Mouse (Mus musculus): ENCODE measurements around the gene St5. TPM values are rescaled to one million over a fixed set of nuclear protein-coding genes. Genes with fewer than 3 reads are reported as not detected.
A peak's percentile ranks its signal among the peaks of the same experiment; 100 is the strongest.

Gene St5
- polyA plus RNA-seq, 1 experiment from 2014 or later: 23.4 TPM

- Histone ChIP-seq H3K4me1 (replicated peaks; ENCODE audit: control insufficient read depth, insufficient read depth, low read length) (no peaks in the 10 kb centered on the region), H3K4me3 (replicated peaks; ENCODE audit: low read length) (no peak overlapping the region), H3K9ac (no peak overlapping the region), H3K27ac (no peak overlapping the region), H3K27me3 (ENCODE audit: control insufficient read depth, insufficient read depth, low read length) (no peaks in the 10 kb centered on the region), H3K4me2 (replicated peaks) (no peak overlapping the region), H3K9me3 (ENCODE audit: control insufficient read depth, low read length) (no peaks in the 10 kb centered on the region), H3K36me3 (replicated peaks; ENCODE audit: control insufficient read depth, insufficient read depth) (no peaks in the 10 kb centered on the region)
- DNase-seq (ENCODE audit: low spot score): no peak
- no peak for ATAC-seq (ENCODE audit: low FRiP score)
- 94% methylated on average over 15 of the region's 15 CpGs for WGBS
These were observed 69.9 kb downstream of the St5 start for GRCm38 (mm10) chr7:109633404-109634085.

DNA sequence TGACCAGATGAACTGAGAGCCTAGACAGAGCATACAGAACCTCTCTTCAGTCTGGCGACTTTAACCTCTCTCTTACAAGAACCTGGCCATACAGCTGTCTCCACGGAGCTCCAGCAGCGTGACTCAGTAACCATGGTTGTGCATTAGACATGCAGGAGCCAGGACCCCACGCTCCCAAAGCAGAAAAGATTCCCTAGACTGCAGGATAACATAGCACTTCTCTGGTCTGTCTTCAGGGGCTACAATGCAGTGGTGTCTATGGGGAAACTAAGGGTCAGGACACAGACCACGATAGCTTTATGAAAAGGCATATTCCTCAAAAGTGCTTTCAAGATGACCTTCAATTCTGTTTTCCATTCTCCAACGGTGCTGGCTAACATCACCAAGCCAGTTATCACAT is 72.1 kb downstream of the St5 start:
- no peak for ATAC-seq (ENCODE audit: low FRiP score)
- no peaks in the 10 kb centered on the region for H3K4me1 ChIP-seq (replicated peaks; ENCODE audit: control insufficient read depth, insufficient read depth, low read length)
- 60% methylated on average over 6 of the region's 6 CpGs for WGBS
- no peak overlapping the region for H3K9ac ChIP-seq
- no peak for DNase-seq (ENCODE audit: low spot score)
- no peak overlapping the region for H3K4me2 ChIP-seq (replicated peaks)
- H3K36me3 ChIP-seq (replicated peaks; ENCODE audit: control insufficient read depth, insufficient read depth): no peaks in the 10 kb centered on the region
- H3K27ac ChIP-seq: no peak overlapping the region
- H3K27me3 ChIP-seq (ENCODE audit: control insufficient read depth, insufficient read depth, low read length): no peaks in the 10 kb centered on the region
- H3K4me3 ChIP-seq (replicated peaks; ENCODE audit: low read length): no peak overlapping the region
- H3K9me3 ChIP-seq (ENCODE audit: control insufficient read depth, low read length): no peaks in the 10 kb centered on the region

GRCm38 (mm10) chr7:109629871-109630778 is 73.3 kb downstream of the St5 start:
- ATAC-seq (ENCODE audit: low FRiP score) (no peak), DNase-seq (ENCODE audit: low spot score) (no peak)
- H3K4me2 ChIP-seq (replicated peaks): no peak overlapping the region
- no peaks in the 10 kb centered on the region for H3K27me3 ChIP-seq (ENCODE audit: control insufficient read depth, insufficient read depth, low read length)
- no peak overlapping the region for H3K9ac ChIP-seq
- H3K27ac ChIP-seq: no peak overlapping the region
- H3K4me3 ChIP-seq (replicated peaks; ENCODE audit: low read length): no peak overlapping the region
- H3K36me3 ChIP-seq (replicated peaks; ENCODE audit: control insufficient read depth, insufficient read depth): no peaks in the 10 kb centered on the region
- 90% methylated on average over 7 of the region's 7 CpGs for WGBS
- H3K4me1 ChIP-seq (replicated peaks; ENCODE audit: control insufficient read depth, insufficient read depth, low read length): no peaks in the 10 kb centered on the region
- H3K9me3 ChIP-seq (ENCODE audit: control insufficient read depth, low read length): no peaks in the 10 kb centered on the region

- DNase-seq (ENCODE audit: low spot score) (no peak), ATAC-seq (ENCODE audit: low FRiP score) (no peak)
- Histone ChIP-seq H3K36me3 (replicated peaks; ENCODE audit: control insufficient read depth, insufficient read depth) (no peaks in the 10 kb centered on the region), H3K27ac (no peak overlapping the region), H3K4me2 (replicated peaks) (no peak overlapping the region), H3K9me3 (ENCODE audit: control insufficient read depth, low read length) (no peaks in the 10 kb centered on the region), H3K27me3 (ENCODE audit: control insufficient read depth, insufficient read depth, low read length) (no peaks in the 10 kb centered on the region), H3K9ac (no peak overlapping the region), H3K4me1 (replicated peaks; ENCODE audit: control insufficient read depth, insufficient read depth, low read length) (no peaks in the 10 kb centered on the region), H3K4me3 (replicated peaks; ENCODE audit: low read length) (no peak overlapping the region)
- WGBS: 33% methylated on average over 9 of the region's 9 CpGs
These were observed 74.3 kb downstream of the St5 start for GRCm38 (mm10) chr7:109628935-109629609.

GRCm38 (mm10) chr7:109627851-109628250 is 75.6 kb downstream of the St5 start:
- no peak overlapping the region for H3K27ac ChIP-seq
- no peaks in the 10 kb centered on the region for H3K27me3 ChIP-seq (ENCODE audit: control insufficient read depth, insufficient read depth, low read length)
- WGBS: 86% methylated on average over 2 of the region's 2 CpGs
- H3K4me1 ChIP-seq (replicated peaks; ENCODE audit: control insufficient read depth, insufficient read depth, low read length): no peaks in the 10 kb centered on the region
- ATAC-seq (ENCODE audit: low FRiP score): no peak
- H3K9ac ChIP-seq: no peak overlapping the region
- no peak overlapping the region for H3K4me2 ChIP-seq (replicated peaks)
- H3K4me3 ChIP-seq (replicated peaks; ENCODE audit: low read length): no peak overlapping the region
- no peak for DNase-seq (ENCODE audit: low spot score)
- no peaks in the 10 kb centered on the region for H3K36me3 ChIP-seq (replicated peaks; ENCODE audit: control insufficient read depth, insufficient read depth)
- H3K9me3 ChIP-seq (ENCODE audit: control insufficient read depth, low read length): no peaks in the 10 kb centered on the region

DNA sequence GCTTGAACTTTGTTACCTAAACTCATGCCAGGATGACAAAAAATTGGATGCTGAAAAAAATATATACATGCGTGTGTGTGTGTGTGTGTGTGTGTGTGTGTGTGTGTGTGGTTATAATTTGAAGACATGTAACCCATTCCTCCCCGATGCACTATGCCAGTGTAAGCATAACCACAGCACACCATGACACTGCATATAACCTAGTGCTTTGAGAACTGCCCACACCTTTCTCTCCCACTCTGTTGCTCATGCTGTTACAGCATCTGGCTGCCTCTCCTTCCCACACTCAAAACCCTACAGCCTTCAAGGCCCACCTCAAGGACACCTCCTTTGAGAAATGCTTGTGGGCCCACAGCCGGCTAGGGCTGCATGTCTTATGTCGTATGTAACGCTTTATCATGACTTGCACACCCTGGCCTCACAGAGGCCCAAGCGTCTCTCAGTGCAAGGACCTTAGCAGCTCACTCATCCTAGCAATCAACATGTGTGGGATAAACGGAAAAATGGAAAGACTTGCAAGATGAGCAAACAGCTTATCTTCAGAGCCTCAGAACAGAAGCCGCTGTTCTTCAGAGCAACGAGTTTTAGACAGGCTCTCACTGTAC is 81.1 kb downstream of the St5 start:
- Histone ChIP-seq H3K36me3 (replicated peaks; ENCODE audit: control insufficient read depth, insufficient read depth) (no peaks in the 10 kb centered on the region), H3K4me1 (replicated peaks; ENCODE audit: control insufficient read depth, insufficient read depth, low read length) (no peaks in the 10 kb centered on the region), H3K27ac (no peak overlapping the region), H3K9ac (no peak overlapping the region), H3K9me3 (ENCODE audit: control insufficient read depth, low read length) (no peaks in the 10 kb centered on the region), H3K4me3 (replicated peaks; ENCODE audit: low read length) (no peak overlapping the region), H3K4me2 (replicated peaks) (no peak overlapping the region), H3K27me3 (ENCODE audit: control insufficient read depth, insufficient read depth, low read length) (no peaks in the 10 kb centered on the region)
- ATAC-seq (ENCODE audit: low FRiP score) (no peak), DNase-seq (ENCODE audit: low spot score) (no peak)
- 91% methylated on average over 9 of the region's 9 CpGs for WGBS

DNA sequence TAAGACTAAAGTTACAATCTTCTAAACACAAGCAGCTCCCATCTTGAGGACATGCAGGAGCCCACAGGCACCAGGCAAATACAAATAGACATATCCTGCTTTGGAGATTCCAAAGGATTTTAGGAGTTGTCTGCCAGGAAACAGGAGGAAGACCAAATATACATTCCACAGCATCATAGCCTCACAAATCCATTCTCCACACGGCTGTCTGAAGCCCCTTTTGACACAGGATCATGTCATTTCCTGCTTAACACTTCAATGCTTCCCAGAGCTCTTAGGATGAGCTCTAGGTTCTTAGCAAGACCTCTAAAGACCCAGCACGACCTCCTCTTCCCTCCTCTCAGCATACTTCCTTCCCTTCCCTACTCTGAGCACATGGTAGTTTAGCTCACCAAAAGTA is 82.4 kb downstream of the St5 start:
- no peak for DNase-seq (ENCODE audit: low spot score)
- Histone ChIP-seq H3K9me3 (ENCODE audit: control insufficient read depth, low read length) (no peaks in the 10 kb centered on the region), H3K9ac (no peak overlapping the region), H3K27ac (no peak overlapping the region), H3K4me2 (replicated peaks) (no peak overlapping the region), H3K36me3 (replicated peaks; ENCODE audit: control insufficient read depth, insufficient read depth) (no peaks in the 10 kb centered on the region), H3K4me1 (replicated peaks; ENCODE audit: control insufficient read depth, insufficient read depth, low read length) (peaks cover 10% of the 10 kb centered on the region), H3K4me3 (replicated peaks; ENCODE audit: low read length) (no peak overlapping the region), H3K27me3 (ENCODE audit: control insufficient read depth, insufficient read depth, low read length) (no peaks in the 10 kb centered on the region)
- ATAC-seq (ENCODE audit: low FRiP score): no peak
- WGBS: 51% methylated on average over 2 of the region's 2 CpGs

- ATAC-seq (ENCODE audit: low FRiP score) (no peak), DNase-seq (ENCODE audit: low spot score) (no peak)
- Histone ChIP-seq H3K9ac (no peak overlapping the region), H3K36me3 (replicated peaks; ENCODE audit: control insufficient read depth, insufficient read depth) (no peaks in the 10 kb centered on the region), H3K27ac (no peak overlapping the region), H3K27me3 (ENCODE audit: control insufficient read depth, insufficient read depth, low read length) (no peaks in the 10 kb centered on the region), H3K4me2 (replicated peaks) (no peak overlapping the region), H3K4me3 (replicated peaks; ENCODE audit: low read length) (no peak overlapping the region), H3K9me3 (ENCODE audit: control insufficient read depth, low read length) (no peaks in the 10 kb centered on the region), H3K4me1 (replicated peaks; ENCODE audit: control insufficient read depth, insufficient read depth, low read length) (peaks cover 13% of the 10 kb centered on the region)
- 71% methylated on average over 3 of the region's 3 CpGs for WGBS
These were observed 83.1 kb downstream of the St5 start for GRCm38 (mm10) chr7:109620288-109620687.

GRCm38 (mm10) chr7:109618721-109619120 is 84.7 kb downstream of the St5 start:
- H3K4me3 ChIP-seq (replicated peaks; ENCODE audit: low read length): no peak overlapping the region
- DNase-seq (ENCODE audit: low spot score) (peak; percentile 63), ATAC-seq (ENCODE audit: low FRiP score) (no peak)
- H3K4me2 ChIP-seq (replicated peaks): no peak overlapping the region
- H3K36me3 ChIP-seq (replicated peaks; ENCODE audit: control insufficient read depth, insufficient read depth): no peaks in the 10 kb centered on the region
- H3K4me1 ChIP-seq (replicated peaks; ENCODE audit: control insufficient read depth, insufficient read depth, low read length): peaks cover 18% of the 10 kb centered on the region
- H3K9me3 ChIP-seq (ENCODE audit: control insufficient read depth, low read length): no peaks in the 10 kb centered on the region
- 21% methylated on average over 6 of the region's 6 CpGs for WGBS
- H3K27me3 ChIP-seq (ENCODE audit: control insufficient read depth, insufficient read depth, low read length): no peaks in the 10 kb centered on the region
- no peak overlapping the region for H3K9ac ChIP-seq
- H3K27ac ChIP-seq: no peak overlapping the region

Measured in hindbrain, embryonic 14.5 days (tissue).